Mouse (Mus musculus) cerebellum, adult 2 months (tissue): ENCODE measurements at regions not wholly inside any gene's neighbourhood (a gene's known extent, or its start where the extent isn't known, plus 50 kb on each side); places are given as distances from the start of the nearest gene placed in this dataset.

ENCODE experiments used
- CTCF ChIP-seq: fragments of 200-500 bp; IDR thresholded peaks from 2 replicates; pipeline ENCODE4 v1.5.1; 2011; ENCODE audit warnings: low read depth, mild to moderate bottlenecking, control low read depth, low read length, moderate library complexity, borderline replicate concordance; ENCODE audit not compliant: insufficient read depth
- POLR2A ChIP-seq: fragments of 200-500 bp; IDR thresholded peaks from 2 replicates; pipeline ENCODE4 v1.6.1; 2011; ENCODE audit warnings: low read length, control low read depth, borderline replicate concordance; ENCODE audit not compliant: insufficient read depth

DNA sequence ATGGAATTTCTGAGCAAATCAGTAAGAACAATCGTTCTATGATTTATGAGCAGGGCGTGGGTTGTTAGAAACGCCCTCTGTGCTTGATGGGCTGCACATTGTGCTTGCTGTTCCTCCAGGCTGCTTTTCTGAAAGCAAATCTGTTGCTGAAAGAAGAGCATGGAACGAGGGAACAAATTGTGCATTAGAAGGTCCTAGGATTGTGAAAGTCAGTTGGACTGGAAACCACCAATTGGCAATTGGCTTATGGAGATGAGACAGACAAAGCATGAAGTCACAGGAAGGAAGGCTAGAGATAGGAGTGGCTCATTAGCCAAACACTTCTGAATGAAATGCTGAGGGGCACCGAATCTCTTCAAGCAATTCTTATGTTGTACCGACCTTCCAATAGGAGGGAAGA is 181.5 kb upstream of the Egfl6 start:
- TF ChIP-seq POLR2A (no peak), CTCF (no peak)
